Mouse (Mus musculus) frontal cortex, adult 2 months (tissue): ENCODE measurements at regions not wholly inside any gene's neighbourhood (a gene's known extent, or its start where the extent isn't known, plus 50 kb on each side); places are given as distances from the start of the nearest gene placed in this dataset.

Experiments used
- DNase-seq, 2 experiments: peaks; one replicate each; pipeline ENCODE4 v3.0.0; 2022; ENCODE audit warnings: low spot score in 1 of 2; ENCODE audit errors: extremely low spot score in 1 of 2

GRCm38 (mm10) chr16:8351424-8351823 is 73.5 kb downstream of the Tmem114 start:
- DNase-seq, result no peak

DNA sequence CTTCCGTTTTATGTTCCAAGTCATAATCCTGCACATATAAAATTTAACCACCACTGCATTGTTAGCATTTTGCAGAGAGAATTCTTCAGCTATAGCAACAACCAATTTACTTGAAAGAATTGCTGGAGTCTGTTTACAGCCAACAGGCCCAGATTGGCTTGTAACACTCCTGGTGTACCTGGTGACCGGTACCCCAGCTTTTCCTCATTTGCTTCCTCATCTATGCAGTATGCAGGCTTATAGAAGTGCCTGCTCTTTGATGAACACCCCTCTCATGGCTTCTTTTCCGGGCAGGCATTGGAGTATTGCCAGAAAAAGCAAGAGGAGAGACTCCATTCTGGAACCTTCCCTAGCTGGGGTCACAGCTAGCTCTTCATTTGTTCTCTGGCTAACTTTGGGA is 75.8 kb downstream of the Tmem114 start:
- no peak for DNase-seq

- no peak for DNase-seq
Observed at GRCm38 (mm10) chr16:8348645-8349044, 76.3 kb downstream of the Tmem114 start.

DNA sequence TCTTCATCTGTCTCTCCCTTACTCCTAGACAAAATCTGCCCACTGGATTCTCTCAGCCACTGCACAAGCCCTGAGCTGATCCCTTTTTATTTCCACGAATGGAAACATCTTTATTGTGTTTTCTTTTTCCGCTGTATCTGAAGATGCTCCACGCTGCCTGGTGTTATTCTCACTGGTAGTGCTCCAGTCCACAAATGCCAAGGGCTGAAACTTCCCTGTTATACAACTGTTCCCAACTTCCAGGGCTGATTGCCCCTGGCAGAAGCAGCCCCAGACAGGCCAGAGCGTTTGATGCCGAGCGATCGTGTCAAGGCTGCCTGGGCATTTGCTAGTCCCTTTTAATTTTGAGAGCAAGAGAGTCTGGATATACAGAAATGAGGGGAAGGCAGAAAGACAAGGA is 79.7 kb downstream of the Tmem114 start:
- DNase-seq, result no peak

GRCm38 (mm10) chr16:8333081-8333710 is 91.7 kb downstream of the Tmem114 start:
- peak; percentile 3 to 69 for DNase-seq

DNA sequence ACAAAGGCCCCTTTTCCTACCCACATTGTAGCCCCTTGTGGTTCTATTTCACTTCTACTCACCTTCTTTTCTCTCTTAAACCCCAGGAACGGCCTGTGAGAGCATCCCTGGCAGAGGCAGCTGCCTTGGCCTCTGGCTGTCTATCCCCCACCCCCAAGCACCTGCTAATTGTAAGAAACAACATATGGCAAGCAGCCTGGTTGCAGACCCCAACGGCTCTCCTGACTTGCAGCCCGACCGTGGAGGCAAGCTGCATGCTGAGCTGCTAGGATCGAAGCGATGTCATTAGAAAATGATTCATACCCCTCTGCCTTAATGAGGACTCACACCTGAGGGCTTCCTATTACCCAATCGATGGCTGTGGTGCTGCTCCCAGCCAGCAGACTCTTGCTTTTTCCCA is 112.9 kb downstream of the Tmem114 start:
- no peak for DNase-seq

DNA sequence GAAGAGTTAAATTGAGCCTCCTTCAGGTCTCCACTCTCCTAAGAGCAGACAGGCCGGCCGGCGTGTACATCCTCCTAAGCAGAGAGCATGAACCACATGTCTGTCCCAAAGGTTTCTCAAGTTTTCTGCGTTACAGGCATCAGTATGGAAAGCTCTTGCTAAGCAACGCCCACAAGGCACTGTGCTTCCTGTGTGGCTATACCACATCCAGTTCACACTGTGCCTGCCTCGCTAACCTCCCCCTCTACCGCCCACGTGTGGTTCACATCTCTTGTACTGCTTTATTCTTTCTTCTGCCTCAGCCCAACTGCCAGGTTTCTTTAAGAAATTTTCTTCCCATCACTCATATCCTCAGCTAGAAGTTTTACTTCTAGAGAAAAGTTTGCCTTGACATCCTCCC is 118.5 kb downstream of the Tmem114 start:
- DNase-seq, result peak; percentile 53 to 68
